Mouse (Mus musculus) ES-E14 (cell line): ENCODE measurements at regions not wholly inside any gene's neighbourhood (a gene's known extent, or its start where the extent isn't known, plus 50 kb on each side); places are given as distances from the start of the nearest gene placed in this dataset.

Source experiments
- DNase-seq: peaks from one replicate; pipeline ENCODE4 v3.0.0-alpha.2; 2013; ENCODE audit warnings: low read depth, low spot score
- H3K27ac ChIP-seq: 2 replicates; pipeline ENCODE4 v1.5.1; 2012; ENCODE audit warnings: low read depth, mild to moderate bottlenecking, low read length, moderate library complexity, mixed read lengths; ENCODE audit not compliant: poor library complexity, insufficient read depth, severe bottlenecking
- H3K36me3 ChIP-seq: 2 replicates; pipeline ENCODE4 v1.6.1; 2012; ENCODE audit warnings: mild to moderate bottlenecking, low read length, moderate library complexity, mixed read lengths; ENCODE audit not compliant: control insufficient read depth, poor library complexity, insufficient read depth, severe bottlenecking
- H3K4me1 ChIP-seq, 2 experiments: fragments of 150-350 bp in 1 of 2; sonication (generic) in 1 of 2; 2 replicates each; pipeline ENCODE4 v1.6.1; 2012; ENCODE audit warnings: low read length in 2 of 2, mild to moderate bottlenecking in 1 of 2, mixed read lengths in 1 of 2; ENCODE audit not compliant: control insufficient read depth in 2 of 2, insufficient read depth in 2 of 2, poor library complexity in 1 of 2
- H3K4me3 ChIP-seq, 2 experiments: fragments of 150-350 bp in 1 of 2; sonication (generic) in 1 of 2; 2 replicates each; pipeline ENCODE4 v1.5.1; 2012; ENCODE audit warnings: low read length in 2 of 2, low read depth in 1 of 2, mild to moderate bottlenecking in 1 of 2, mixed read lengths in 1 of 2; ENCODE audit not compliant: insufficient read depth in 1 of 2, poor library complexity in 1 of 2, severe bottlenecking in 1 of 2
- H3K9ac ChIP-seq: 2 replicates; pipeline ENCODE4 v1.6.1; 2012; ENCODE audit warnings: low read depth, mild to moderate bottlenecking, low read length, mixed read lengths; ENCODE audit not compliant: poor library complexity, insufficient read depth, severe bottlenecking
- H3K9me3 ChIP-seq: fragments of 150-350 bp; sonication (generic); 2 replicates; pipeline ENCODE4 v1.6.1; 2012; ENCODE audit warnings: low read depth, mild to moderate bottlenecking, low read length; ENCODE audit not compliant: control insufficient read depth, insufficient read depth
- CHD2 ChIP-seq: IDR thresholded peaks from 2 replicates; pipeline ENCODE4 v1.6.1; 2014; ENCODE audit warnings: mild to moderate bottlenecking, low read depth, low read length, inconsistent platforms
- HCFC1 ChIP-seq: IDR thresholded peaks from 2 replicates; pipeline ENCODE4 v1.6.1; 2012; ENCODE audit warnings: low read length, inconsistent platforms, borderline replicate concordance; ENCODE audit not compliant: insufficient read depth
- MAFK ChIP-seq: IDR thresholded peaks from 2 replicates; pipeline ENCODE4 v1.6.1; 2014; ENCODE audit warnings: mild to moderate bottlenecking, low read depth, low read length, inconsistent platforms; ENCODE audit not compliant: insufficient read depth
- ZC3H11A ChIP-seq: IDR thresholded peaks from 2 replicates; pipeline ENCODE4 v1.6.1; 2012; ENCODE audit warnings: low read depth, mild to moderate bottlenecking, inconsistent platforms, low read length, borderline replicate concordance
- ZNF384 ChIP-seq: IDR thresholded peaks from 2 replicates; pipeline ENCODE4 v1.6.1; 2012; ENCODE audit warnings: low read depth, low read length, inconsistent platforms
- in situ Hi-C, 2 experiments: fragments of 600-800 bp; cut with MboI; formaldehyde crosslinking; loops; one replicate each; pipeline ENCODE4 v1.15.1; 2025; ENCODE audit warnings: low sequenced_read_pairs in 2 of 2, inconsistent platforms in 1 of 2; ENCODE audit not compliant: unreplicated experiment in 2 of 2

DNA sequence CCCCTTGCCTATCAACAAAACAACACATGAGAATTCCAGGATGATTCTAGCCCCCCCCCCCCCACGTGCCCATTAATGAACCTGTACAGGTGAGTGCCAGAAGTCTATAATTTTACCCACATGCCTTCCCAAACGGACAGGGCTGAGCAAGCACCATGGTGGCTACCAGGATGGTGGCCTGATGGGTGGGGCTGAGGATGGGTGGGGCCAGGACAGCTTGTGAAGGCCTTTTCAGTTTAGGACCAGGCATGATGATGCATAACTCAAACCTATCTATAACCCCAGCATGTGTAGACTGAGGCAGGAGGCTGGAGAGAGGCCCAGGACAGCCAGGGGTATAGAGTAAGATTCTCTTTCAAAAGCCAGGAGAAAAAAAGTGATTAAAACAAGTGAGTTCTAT lies 57.0 kb upstream of the Lemd2 start:
- Histone ChIP-seq H3K4me3 (no peak overlapping the region), H3K9ac (no peak overlapping the region), H3K27ac (no peak overlapping the region), H3K36me3 (no peaks in the 10 kb centered on the region), H3K4me1 (no peaks in the 10 kb centered on the region), H3K9me3 (peaks cover 42% of the 10 kb centered on the region)
- no peak for TF ChIP-seq CHD2
- TF ChIP-seq MAFK: no peak
- no peak for TF ChIP-seq ZNF384
- TF ChIP-seq HCFC1: no peak
- TF ChIP-seq ZC3H11A: no peak
- no peak for DNase-seq
- in situ Hi-C loops: no loop called here

GRCm38 (mm10) chr17:27260116-27260515 lies 55.8 kb upstream of the Lemd2 start:
- H3K9me3 ChIP-seq: peaks cover 46% of the 10 kb centered on the region
- H3K4me1 ChIP-seq: no peaks in the 10 kb centered on the region
- no peak for DNase-seq
- no peak overlapping the region for H3K27ac ChIP-seq
- no peak overlapping the region for H3K9ac ChIP-seq
- no peak for TF ChIP-seq ZC3H11A
- no peak for TF ChIP-seq ZNF384
- TF ChIP-seq CHD2: no peak
- TF ChIP-seq MAFK: no peak
- no peak for TF ChIP-seq HCFC1
- H3K4me3 ChIP-seq: no peak overlapping the region
- in situ Hi-C loops: no loop called here
- no peaks in the 10 kb centered on the region for H3K36me3 ChIP-seq

DNA sequence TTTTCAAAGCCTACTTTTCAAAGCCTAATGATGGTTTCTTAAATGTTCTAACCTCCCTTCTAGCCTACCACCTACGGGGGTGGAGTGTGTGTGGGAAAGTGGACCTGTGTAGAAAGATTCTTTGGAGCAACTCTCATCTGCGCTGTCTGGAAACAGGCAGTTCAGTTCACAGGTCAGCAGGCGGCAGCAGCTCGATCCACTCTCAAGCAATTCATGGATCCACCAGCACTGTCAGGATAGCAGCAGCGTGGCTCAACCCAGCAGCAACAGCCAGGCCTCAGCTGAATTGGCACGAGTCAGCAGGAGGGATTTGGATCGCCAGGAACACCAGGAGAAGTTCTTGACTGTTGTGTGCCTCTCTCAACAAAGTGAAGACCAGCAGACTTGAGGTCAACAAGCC lies 53.1 kb upstream of the Lemd2 start:
- no peak for TF ChIP-seq ZNF384
- no peak for TF ChIP-seq ZC3H11A
- TF ChIP-seq HCFC1: no peak
- TF ChIP-seq CHD2: no peak
- TF ChIP-seq MAFK: no peak
- H3K9ac ChIP-seq: no peak overlapping the region
- DNase-seq: no peak
- no peak overlapping the region for H3K27ac ChIP-seq
- H3K4me1 ChIP-seq: no peaks in the 10 kb centered on the region
- in situ Hi-C loops: no loop called here
- no peaks in the 10 kb centered on the region for H3K36me3 ChIP-seq
- H3K9me3 ChIP-seq: peaks cover 61% of the 10 kb centered on the region
- no peak overlapping the region for H3K4me3 ChIP-seq

DNA sequence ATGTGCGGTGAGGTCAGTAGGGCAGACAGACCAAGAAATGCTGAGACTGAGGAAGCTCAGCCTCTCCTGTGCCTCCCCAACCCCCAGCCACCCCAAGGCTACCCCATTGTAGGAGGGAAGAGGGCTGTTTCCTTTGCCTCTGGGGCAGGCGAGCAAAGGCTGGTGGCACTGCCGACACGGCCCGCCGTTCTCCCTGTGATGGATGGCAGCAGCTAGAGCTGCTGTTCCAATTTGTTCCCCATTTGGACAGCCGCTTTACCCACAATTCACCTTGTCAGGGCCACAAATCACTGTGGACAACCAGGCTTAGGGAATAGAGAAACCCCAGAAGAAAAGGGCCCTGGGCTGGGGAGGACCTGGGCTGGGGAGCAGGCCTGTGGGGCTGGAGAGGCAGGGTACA lies 51.5 kb upstream of the Lemd2 start:
- DNase-seq: no peak
- Histone ChIP-seq H3K4me1 (no peaks in the 10 kb centered on the region), H3K27ac (no peak overlapping the region), H3K9me3 (peaks cover 70% of the 10 kb centered on the region), H3K9ac (no peak overlapping the region), H3K4me3 (no peak overlapping the region), H3K36me3 (no peaks in the 10 kb centered on the region)
- no peak for TF ChIP-seq CHD2
- TF ChIP-seq HCFC1: no peak
- TF ChIP-seq MAFK: no peak
- no peak for TF ChIP-seq ZNF384
- no peak for TF ChIP-seq ZC3H11A
- in situ Hi-C loops: no loop called here
